Mouse (Mus musculus) intestine, embryonic 14.5 days (tissue): ENCODE results near the gene Acp4. TPM values are rescaled to one million over a fixed set of nuclear protein-coding genes. Genes with fewer than 3 reads are reported as not detected.
"Not testable (repeated sequence)": the region's sequence is repeated elsewhere in the genome, so short reads cannot be mapped to it uniquely, and the experiment has no call there.

ENCODE experiments used
- ATAC-seq: fragments of 200-750 bp; cut with Nextera tagmentation; replicated peaks from 2 replicates; pipeline ENCODE4 v1.8.0; 2017; ENCODE audit warnings: low read depth, moderate number of reproducible peaks, moderate TSS enrichment, moderate library complexity; ENCODE audit not compliant: low FRiP score, low TSS enrichment
- DNase-seq: peaks from one replicate; pipeline ENCODE4 v3.0.0-alpha.2; 2018; ENCODE audit warnings: low spot score
- H3K27ac ChIP-seq: fragments of 300-500 bp; sonication (generic); 2 replicates; pipeline ENCODE4 v1.5.1; 2014; ENCODE audit warnings: low read depth, mild to moderate bottlenecking, control low read depth
- H3K27me3 ChIP-seq: fragments of 300-500 bp; sonication (generic); replicated peaks from 2 replicates; pipeline ENCODE4 v1.6.1; 2014; ENCODE audit warnings: low read length, control low read depth; ENCODE audit not compliant: control insufficient read depth, insufficient read depth
- H3K36me3 ChIP-seq: fragments of 300-500 bp; sonication (generic); 2 replicates; pipeline ENCODE4 v1.6.1; 2014; ENCODE audit warnings: low read length, control low read depth; ENCODE audit not compliant: control insufficient read depth, insufficient read depth
- H3K4me1 ChIP-seq: fragments of 300-500 bp; sonication (generic); replicated peaks from 2 replicates; pipeline ENCODE4 v1.6.1; 2014; ENCODE audit warnings: low read length, control low read depth, mixed read lengths; ENCODE audit not compliant: control insufficient read depth, insufficient read depth
- H3K4me2 ChIP-seq: fragments of 300-500 bp; sonication (generic); 2 replicates; pipeline ENCODE4 v1.6.1; 2014; ENCODE audit warnings: low read length
- H3K4me3 ChIP-seq: fragments of 300-500 bp; sonication (generic); 2 replicates; pipeline ENCODE4 v1.5.1; 2014; ENCODE audit warnings: low read depth, low read length, control low read depth, mixed read lengths
- H3K9ac ChIP-seq: fragments of 300-500 bp; sonication (generic); 2 replicates; pipeline ENCODE4 v1.6.1; 2014; ENCODE audit warnings: mild to moderate bottlenecking, low read length
- H3K9me3 ChIP-seq: fragments of 300-500 bp; sonication (generic); 2 replicates; pipeline ENCODE4 v1.6.1; 2016; ENCODE audit warnings: low read length, control low read depth; ENCODE audit not compliant: control insufficient read depth
- WGBS: fragments of 180-500 bp; shearing (Covaris S2); extraction: QIAGEN DNeasy Blood & Tissue Kit; methylation state at CpG from one replicate; pipeline ENCODE4 v1.1.7; 2014; 5-methylcytosine and 5-hydroxymethylcytosine counted together
- polyA plus RNA-seq: library from polyadenylated mRNA; unstranded; fragments of >200 nt; fragmentation: Nextera tagmentation; extraction: Ambion mirVana; gene quantifications from 2 replicates; pipeline ENCODE4 v1.2.1, GENCODE M21; 2014

Acp4 gene
- polyA plus RNA-seq, 1 experiment from 2014 or later: not detected

- WGBS: 66% methylated on average over 15 of the region's 15 CpGs
- no peak for ATAC-seq
- peaks cover 58% of the 10 kb centered on the region for H3K36me3 ChIP-seq
Observed at GRCm38 (mm10) chr7:44253023-44253616, 4.1 kb downstream of the Acp4 start.

DNA sequence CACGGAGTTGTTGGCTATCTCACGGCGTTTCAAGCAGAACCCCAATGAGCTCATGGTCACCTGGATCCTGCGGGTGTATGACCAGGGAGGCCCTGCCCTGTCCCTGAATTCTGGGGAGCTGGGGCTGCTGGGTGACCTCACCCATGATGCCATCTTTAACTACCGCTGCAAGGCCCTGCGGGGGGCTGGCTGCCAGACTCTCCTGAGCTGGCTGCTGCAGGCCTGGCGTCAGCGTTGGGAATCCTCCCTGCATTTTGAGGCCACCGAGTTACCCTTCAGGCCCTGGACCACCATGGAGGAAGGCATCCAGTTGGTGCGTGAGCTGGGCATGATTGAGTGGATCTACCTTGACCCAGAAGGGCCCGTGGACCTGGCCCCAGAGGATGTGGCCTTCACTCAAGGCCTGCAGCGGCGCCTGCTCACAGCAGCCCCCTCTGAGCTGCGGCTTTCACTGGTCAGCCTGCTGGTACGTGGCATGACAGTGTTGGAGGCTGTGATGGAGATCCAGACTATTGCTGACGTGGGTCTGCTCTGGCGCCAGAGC, 6.4 kb downstream of the Acp4 start:
- not testable (repeated sequence) for H3K27me3 ChIP-seq, H3K4me2 ChIP-seq, H3K9ac ChIP-seq, H3K9me3 ChIP-seq, H3K4me3 ChIP-seq, H3K27ac ChIP-seq, DNase-seq, ATAC-seq
- WGBS: 87% methylated on average over 17 of the region's 17 CpGs
- Histone ChIP-seq H3K4me1 (peaks cover 13% of the 10 kb centered on the region), H3K36me3 (peaks cover 61% of the 10 kb centered on the region)

More at GRCm38 (mm10) chr7:44253023-44253616, 4.1 kb downstream of the Acp4 start:
- DNase-seq: no peak
- Histone ChIP-seq H3K9ac (no peak overlapping the region), H3K27ac (no peak overlapping the region), H3K9me3 (no peaks in the 10 kb centered on the region), H3K27me3 (no peaks in the 10 kb centered on the region), H3K4me1 (peaks cover 6% of the 10 kb centered on the region), H3K4me2 (no peak overlapping the region), H3K4me3 (no peak overlapping the region)

DNA sequence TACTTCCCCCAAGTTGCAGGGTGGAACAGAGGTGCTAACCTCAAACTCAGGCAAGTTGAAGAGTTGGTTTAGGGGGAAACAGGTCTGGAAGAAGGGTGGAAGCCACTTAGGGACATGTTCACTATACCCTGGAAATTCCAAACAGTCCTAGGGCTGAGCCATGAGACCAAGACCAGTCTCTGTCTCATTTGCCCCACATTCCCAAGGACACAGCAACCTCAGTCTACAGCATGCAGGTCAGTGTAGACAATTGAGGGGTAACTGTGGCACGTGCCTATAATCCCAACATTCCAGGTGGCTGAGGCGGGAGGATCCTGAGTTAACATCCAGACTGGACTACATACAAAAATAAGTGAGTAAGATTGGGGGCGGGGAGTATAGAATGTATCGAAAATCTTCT, 7.9 kb downstream of the Acp4 start:
- Histone ChIP-seq H3K4me3 (no peak overlapping the region), H3K9ac (no peak overlapping the region), H3K36me3 (peaks cover 58% of the 10 kb centered on the region), H3K4me1 (peaks cover 18% of the 10 kb centered on the region), H3K9me3 (no peaks in the 10 kb centered on the region), H3K4me2 (no peak overlapping the region), H3K27ac (no peak overlapping the region), H3K27me3 (no peaks in the 10 kb centered on the region)
- DNase-seq (no peak), ATAC-seq (no peak)
- 91% methylated on average over 4 of the region's 4 CpGs for WGBS

DNA sequence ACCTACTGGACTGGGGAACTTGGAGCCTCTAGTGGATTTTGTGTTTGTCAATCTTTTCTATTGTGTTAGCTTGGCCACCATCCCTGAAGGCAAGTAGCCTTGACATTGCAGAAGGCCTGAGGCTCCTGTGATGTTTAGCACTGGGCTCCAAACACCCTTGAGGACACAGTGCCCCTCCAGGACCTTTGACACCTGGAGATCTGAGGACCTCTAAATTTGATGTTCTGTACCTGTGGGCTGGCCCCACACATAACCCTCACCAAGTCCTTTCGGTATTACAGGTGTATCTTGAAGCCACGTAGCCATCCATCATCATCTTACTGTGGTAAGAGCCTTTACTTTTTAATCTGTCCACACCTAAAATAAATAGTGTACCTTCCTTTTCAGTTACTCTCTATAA, 9.2 kb downstream of the Acp4 start:
- Histone ChIP-seq H3K9me3 (no peaks in the 10 kb centered on the region), H3K4me3 (peak overlapping the region; percentile 92), H3K9ac (peak overlapping the region; percentile 98), H3K4me1 (peaks cover 18% of the 10 kb centered on the region), H3K27me3 (no peaks in the 10 kb centered on the region), H3K27ac (no peak overlapping the region), H3K4me2 (peak overlapping the region; percentile 88), H3K36me3 (peaks cover 48% of the 10 kb centered on the region)
- 88% methylated on average over 2 of the region's 2 CpGs for WGBS
- ATAC-seq: no peak
- no peak for DNase-seq

DNA sequence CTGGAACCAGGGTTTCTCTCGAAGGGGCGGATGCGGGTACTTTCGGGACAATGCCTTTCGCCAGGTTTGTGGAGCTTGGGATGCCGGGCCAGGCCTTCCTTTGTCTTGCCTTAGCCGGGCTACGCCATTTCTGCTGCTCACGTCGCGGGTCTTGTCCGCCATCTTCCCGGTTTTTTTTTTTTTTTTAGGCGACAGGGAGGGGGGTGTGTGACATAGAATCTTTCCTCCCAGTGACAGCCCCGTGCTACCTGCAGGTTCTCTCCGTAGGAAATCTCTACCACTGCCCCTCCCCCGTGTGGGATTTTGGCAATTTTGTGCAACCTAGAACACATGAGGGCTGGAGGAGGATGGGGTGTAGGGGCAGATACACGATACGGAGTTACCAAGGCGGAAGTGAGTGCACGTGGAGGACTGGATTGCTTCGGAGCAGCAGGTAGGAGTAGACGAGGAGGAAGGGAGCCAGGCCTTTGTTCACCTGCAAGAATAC, 10.2 kb downstream of the Acp4 start:
- DNase-seq (peak; percentile 88), ATAC-seq (peak; percentile 28)
- Histone ChIP-seq H3K4me3 (peak overlapping the region; percentile 92), H3K9ac (peak overlapping the region; percentile 98), H3K4me2 (peak overlapping the region; percentile 88), H3K27me3 (no peaks in the 10 kb centered on the region), H3K27ac (peak overlapping the region; percentile 93), H3K9me3 (no peaks in the 10 kb centered on the region), H3K4me1 (peaks cover 18% of the 10 kb centered on the region), H3K36me3 (peaks cover 38% of the 10 kb centered on the region)
- 0% methylated on average over 23 of the region's 23 CpGs for WGBS

DNA sequence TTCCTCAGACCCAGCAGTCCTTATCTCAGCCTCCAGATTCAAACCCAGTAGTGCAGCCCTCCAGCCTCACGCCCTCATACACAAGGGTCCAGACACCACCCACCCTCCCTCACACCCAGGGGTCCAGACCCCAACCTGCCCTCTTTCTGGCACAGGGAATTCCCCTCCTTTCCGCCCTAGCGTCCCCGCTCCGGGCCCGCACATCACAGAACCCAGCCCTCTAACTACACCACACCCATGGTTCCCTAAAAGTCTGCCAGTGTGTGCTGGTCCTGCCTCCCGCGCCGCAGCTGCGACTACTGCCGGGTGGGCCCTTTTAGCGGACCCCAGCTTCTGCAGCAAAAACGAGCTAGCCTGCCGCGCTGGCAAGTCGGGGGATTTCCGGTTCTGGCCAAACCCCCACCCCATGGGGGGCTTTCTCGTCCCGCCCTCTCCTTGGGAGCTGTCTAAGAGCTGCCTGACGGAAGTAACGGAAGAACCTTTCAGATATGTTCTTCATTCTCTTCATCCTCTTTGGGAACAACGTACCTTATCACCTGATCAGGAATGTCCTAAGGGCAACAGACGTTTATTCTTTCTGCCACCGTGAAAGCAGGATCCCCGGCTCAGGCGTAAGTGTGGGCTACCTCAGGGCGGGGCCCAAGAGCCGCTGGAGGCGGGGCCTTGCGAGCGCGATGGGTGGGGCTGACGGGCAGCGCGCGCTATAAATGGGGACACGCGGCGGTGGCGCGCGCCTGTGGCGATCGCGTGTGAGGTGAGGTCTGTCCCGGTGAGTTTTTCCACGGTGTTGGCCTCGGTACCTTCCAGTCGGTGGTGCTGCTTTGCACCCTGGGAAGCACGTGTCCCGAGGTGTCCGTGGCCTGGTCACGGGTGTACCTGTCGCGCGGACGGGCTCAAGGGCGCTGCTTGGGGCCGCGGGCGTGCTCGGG, 10.9 kb downstream of the Acp4 start, which contains the start of the genes 1700028J19Rik and 2410002F23Rik:
Gene 1700028J19Rik, minus strand, starts transcription at position 641 of the 929 bp plus-strand sequence.
Gene 2410002F23Rik, plus strand, starts transcription at position 668 of the 929 bp plus-strand sequence.
- Histone ChIP-seq H3K9ac (peak within 1 kb of the TSS; percentile 98), H3K27me3 (no peaks in the 10 kb centered on the region), H3K9me3 (no peaks in the 10 kb centered on the region), H3K27ac (peak within 1 kb of the TSS; percentile 93), H3K36me3 (peaks cover 34% of the 10 kb centered on the region), H3K4me2 (peak within 1 kb of the TSS; percentile 88), H3K4me1 (peaks cover 18% of the 10 kb centered on the region), H3K4me3 (peak within 1 kb of the TSS; percentile 92)
- ATAC-seq: peak; percentile 86
- peak; percentile 98 for DNase-seq
- WGBS: under 1% methylated on average over 62 of the region's 62 CpGs

GRCm38 (mm10) chr7:44244080-44244479, 13.1 kb downstream of the Acp4 start:
- H3K4me3 ChIP-seq: no peak overlapping the region
- no peaks in the 10 kb centered on the region for H3K9me3 ChIP-seq
- no peak overlapping the region for H3K9ac ChIP-seq
- H3K27ac ChIP-seq: no peak overlapping the region
- peaks cover 13% of the 10 kb centered on the region for H3K36me3 ChIP-seq
- no peaks in the 10 kb centered on the region for H3K27me3 ChIP-seq
- no peak for DNase-seq
- peaks cover 17% of the 10 kb centered on the region for H3K4me1 ChIP-seq
- WGBS: 43% methylated on average over 1 of the region's 1 CpGs
- no peak for ATAC-seq
- H3K4me2 ChIP-seq: no peak overlapping the region

- no peak overlapping the region for H3K4me3 ChIP-seq
- no peak overlapping the region for H3K27ac ChIP-seq
- H3K4me2 ChIP-seq: no peak overlapping the region
- H3K4me1 ChIP-seq: peaks cover 6% of the 10 kb centered on the region; the same call in 1 of the 2 replicates
- ATAC-seq (no peak), DNase-seq (no peak)
- no peaks in the 10 kb centered on the region for H3K27me3 ChIP-seq
- no peak overlapping the region for H3K9ac ChIP-seq
- no peaks in the 10 kb centered on the region for H3K36me3 ChIP-seq
- 71% methylated on average over 2 of the region's 2 CpGs for WGBS
- no peaks in the 10 kb centered on the region for H3K9me3 ChIP-seq
Observed at GRCm38 (mm10) chr7:44241163-44241562, 16.0 kb downstream of the Acp4 start.
